Mouse (Mus musculus) G1E (cell line): Measurements from ENCODE around the gene Kctd3.

Source experiments
- CTCF ChIP-seq: IDR thresholded peaks from 2 replicates; pipeline ENCODE4 v1.5.1; 2012; ENCODE audit warnings: low read depth, low read length, inconsistent platforms, mixed read lengths
- GATA1 ChIP-seq: IDR thresholded peaks from 2 replicates; pipeline ENCODE4 v1.6.1; 2012; ENCODE audit warnings: borderline replicate concordance, low read length, inconsistent platforms, mixed read lengths
- POLR2AphosphoS5 ChIP-seq: IDR thresholded peaks from 2 replicates; pipeline ENCODE4 v1.6.1; 2012; ENCODE audit warnings: low read depth, low read length, inconsistent platforms; ENCODE audit not compliant: insufficient replicate concordance
- TAL1 ChIP-seq: conservative IDR thresholded peaks from 2 replicates; pipeline ENCODE4 v1.6.1; 2012; ENCODE audit warnings: low read depth, low read length, inconsistent platforms, mixed read lengths

GRCm38 (mm10) chr1:188997921-188998320 lies 9.7 kb downstream of the Kctd3 start:
- TF ChIP-seq CTCF (no peak), POLR2AphosphoS5 (no peak), GATA1 (no peak), TAL1 (no peak)
